Mouse (Mus musculus) stomach, postnatal 0 days (tissue): ENCODE measurements at regions not wholly inside any gene's neighbourhood (a gene's known extent, or its start where the extent isn't known, plus 50 kb on each side); places are given as distances from the start of the nearest gene placed in this dataset.

Experiments
- ATAC-seq: fragments of 200-750 bp; cut with Nextera tagmentation; 2 replicates; pipeline ENCODE4 v1.8.0; 2017; ENCODE audit not compliant: low FRiP score, low TSS enrichment
- DNase-seq: peaks from one replicate; pipeline ENCODE4 v3.0.0-alpha.2; 2016; ENCODE audit warnings: low spot score
- H3K27ac ChIP-seq: fragments of 300-500 bp; sonication (generic); replicated peaks from 2 replicates; pipeline ENCODE4 v1.5.1; 2014; ENCODE audit warnings: mild to moderate bottlenecking, control low read depth
- H3K27me3 ChIP-seq: fragments of 300-500 bp; sonication (generic); 2 replicates; pipeline ENCODE4 v1.6.1; 2014; ENCODE audit warnings: low read length; ENCODE audit not compliant: control insufficient read depth, insufficient read depth
- H3K36me3 ChIP-seq: fragments of 300-500 bp; sonication (generic); 2 replicates; pipeline ENCODE4 v1.6.1; 2014; ENCODE audit warnings: low read length, mixed read lengths; ENCODE audit not compliant: control insufficient read depth, insufficient read depth
- H3K4me1 ChIP-seq: fragments of 300-500 bp; sonication (generic); replicated peaks from 2 replicates; pipeline ENCODE4 v1.6.1; 2014; ENCODE audit warnings: antibody characterized with exemption; ENCODE audit not compliant: control insufficient read depth, insufficient read depth
- H3K4me2 ChIP-seq: fragments of 300-500 bp; sonication (generic); replicated peaks from 2 replicates; pipeline ENCODE4 v1.6.1; 2014; ENCODE audit warnings: low read depth, mild to moderate bottlenecking, control low read depth, moderate library complexity
- H3K4me3 ChIP-seq: fragments of 300-500 bp; sonication (generic); 2 replicates; pipeline ENCODE4 v1.5.1; 2014; ENCODE audit warnings: low read depth, low read length, control low read depth
- H3K9ac ChIP-seq: fragments of 300-500 bp; sonication (generic); 2 replicates; pipeline ENCODE4 v1.6.1; 2014; ENCODE audit warnings: mild to moderate bottlenecking, low read length, control low read depth, mixed read lengths
- H3K9me3 ChIP-seq: fragments of 300-500 bp; sonication (generic); 2 replicates; pipeline ENCODE4 v1.6.1; 2016; ENCODE audit warnings: low read length; ENCODE audit not compliant: control insufficient read depth
- CTCF ChIP-seq: IDR thresholded peaks from 2 replicates; pipeline ENCODE4 v1.5.1; 2016; ENCODE audit warnings: antibody characterized with exemption, low read depth, mild to moderate bottlenecking, moderate library complexity
- EP300 ChIP-seq: optimal IDR thresholded peaks from 2 replicates; pipeline ENCODE3; 2016; ENCODE audit warnings: antibody characterized with exemption
- WGBS: fragments of 180-500 bp; shearing (Covaris S2); extraction: QIAGEN DNeasy Blood & Tissue Kit; methylation state at CpG from one replicate; pipeline ENCODE4 v1.1.7; 2014; 5-methylcytosine and 5-hydroxymethylcytosine counted together

GRCm38 (mm10) chr13:78717686-78718431 is 518.3 kb upstream of the Nr2f1 start:
- DNase-seq (no peak), ATAC-seq (no peak)
- Histone ChIP-seq H3K27me3 (no peaks in the 10 kb centered on the region), H3K27ac (no peak overlapping the region), H3K4me1 (no peaks in the 10 kb centered on the region), H3K9ac (no peak overlapping the region), H3K36me3 (no peaks in the 10 kb centered on the region), H3K4me2 (no peak overlapping the region), H3K4me3 (no peak overlapping the region), H3K9me3 (no peaks in the 10 kb centered on the region)
- WGBS: 57% methylated on average over 4 of the region's 4 CpGs
- TF ChIP-seq EP300 (no peak), CTCF (no peak)

- Histone ChIP-seq H3K27ac (no peak overlapping the region), H3K4me3 (no peak overlapping the region), H3K9me3 (no peaks in the 10 kb centered on the region), H3K27me3 (no peaks in the 10 kb centered on the region), H3K4me1 (no peaks in the 10 kb centered on the region), H3K4me2 (no peak overlapping the region), H3K36me3 (no peaks in the 10 kb centered on the region), H3K9ac (no peak overlapping the region)
- TF ChIP-seq CTCF (no peak), EP300 (no peak)
- ATAC-seq (no peak), DNase-seq (no peak)
- 77% methylated on average over 1 of the region's 1 CpGs for WGBS
These were observed 517.6 kb upstream of the Nr2f1 start for GRCm38 (mm10) chr13:78717159-78717558.

- DNase-seq (no peak), ATAC-seq (no peak)
- Histone ChIP-seq H3K9me3 (no peaks in the 10 kb centered on the region), H3K27me3 (no peaks in the 10 kb centered on the region), H3K4me1 (no peaks in the 10 kb centered on the region), H3K27ac (no peak overlapping the region), H3K36me3 (no peaks in the 10 kb centered on the region), H3K4me3 (no peak overlapping the region), H3K4me2 (no peak overlapping the region), H3K9ac (no peak overlapping the region)
- WGBS: 90% methylated on average over 1 of the region's 1 CpGs
- no peak for TF ChIP-seq EP300
These were observed 505.1 kb upstream of the Nr2f1 start for GRCm38 (mm10) chr13:78704693-78705092.

GRCm38 (mm10) chr13:78697814-78698519 is 498.4 kb upstream of the Nr2f1 start:
- Histone ChIP-seq H3K4me3 (no peak overlapping the region), H3K9ac (no peak overlapping the region), H3K27me3 (no peaks in the 10 kb centered on the region), H3K4me2 (no peak overlapping the region), H3K4me1 (no peaks in the 10 kb centered on the region), H3K27ac (no peak overlapping the region), H3K9me3 (no peaks in the 10 kb centered on the region), H3K36me3 (no peaks in the 10 kb centered on the region)
- DNase-seq: no peak
- no peak for ATAC-seq
- 61% methylated on average over 3 of the region's 3 CpGs for WGBS
- no peak for TF ChIP-seq CTCF
- TF ChIP-seq EP300: no peak

DNA sequence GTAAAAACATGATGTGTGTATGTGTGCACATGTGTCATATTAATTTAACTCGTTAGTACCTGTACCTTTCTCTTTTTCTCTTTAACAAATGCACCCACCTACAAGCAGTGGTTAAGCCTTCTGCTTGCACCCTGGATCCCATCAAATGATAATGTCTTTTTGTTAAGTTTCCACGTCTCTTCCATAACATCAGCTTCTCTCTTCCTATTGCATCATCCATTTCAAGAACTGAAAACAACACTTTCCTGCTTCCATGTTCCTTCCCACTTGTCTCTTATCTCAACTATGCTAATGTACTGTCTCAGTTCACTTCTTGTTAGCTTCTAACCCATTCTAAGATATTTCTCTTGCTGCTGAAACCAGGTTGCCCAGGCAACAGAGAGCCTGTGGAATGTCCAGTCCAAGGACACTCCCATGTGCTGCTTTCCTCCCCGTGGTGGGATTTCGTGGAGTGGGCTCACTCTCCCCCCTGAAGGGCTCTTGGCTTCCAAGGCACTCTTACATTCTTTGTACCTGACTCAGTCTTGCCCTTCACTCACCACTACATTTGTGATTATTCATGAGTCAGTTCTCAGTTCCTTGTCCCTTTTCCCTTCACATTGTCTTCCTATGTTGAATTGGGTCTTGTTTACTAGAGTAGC is 479.8 kb upstream of the Nr2f1 start:
- no peaks in the 10 kb centered on the region for H3K36me3 ChIP-seq
- H3K4me2 ChIP-seq: no peak overlapping the region
- 36% methylated on average over 4 of the region's 4 CpGs for WGBS
- DNase-seq (no peak), ATAC-seq (no peak)
- H3K9me3 ChIP-seq: no peaks in the 10 kb centered on the region
- H3K9ac ChIP-seq: no peak overlapping the region
- no peaks in the 10 kb centered on the region for H3K27me3 ChIP-seq
- no peak for TF ChIP-seq CTCF
- TF ChIP-seq EP300: no peak
- H3K4me1 ChIP-seq: no peaks in the 10 kb centered on the region
- no peak overlapping the region for H3K27ac ChIP-seq
- H3K4me3 ChIP-seq: no peak overlapping the region

DNA sequence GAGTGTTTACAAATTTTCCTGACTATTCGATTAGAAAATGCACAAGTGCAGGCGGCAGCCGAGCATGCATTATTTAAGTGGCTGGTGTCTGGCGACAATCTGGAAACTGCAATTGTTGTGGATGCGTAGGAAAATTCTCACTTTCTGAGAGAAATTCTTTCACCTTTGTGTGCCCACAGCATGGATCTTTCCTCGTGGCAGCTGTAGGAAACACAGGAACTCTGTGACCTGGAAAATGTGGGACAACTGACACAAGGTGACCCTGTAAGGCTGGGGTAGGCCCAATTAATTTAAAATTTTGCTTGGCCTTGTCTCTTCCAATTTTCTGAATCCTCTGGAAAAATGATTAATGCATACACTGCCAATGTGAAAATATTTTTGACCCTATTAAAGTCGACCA is 478.7 kb upstream of the Nr2f1 start:
- Histone ChIP-seq H3K9me3 (no peaks in the 10 kb centered on the region), H3K27me3 (no peaks in the 10 kb centered on the region), H3K4me1 (no peaks in the 10 kb centered on the region), H3K36me3 (no peaks in the 10 kb centered on the region), H3K4me2 (no peak overlapping the region), H3K9ac (no peak overlapping the region), H3K27ac (no peak overlapping the region), H3K4me3 (no peak overlapping the region)
- TF ChIP-seq CTCF: no peak
- no peak for TF ChIP-seq EP300
- no peak for DNase-seq
- 62% methylated on average over 7 of the region's 7 CpGs for WGBS
- ATAC-seq: no peak
